ENCODE assay signal across 7 mouse cellular contexts in genomic region chrX:169979461-169980202, GRCm38 (mm10). TPM values are rescaled to one million over a fixed set of nuclear protein-coding genes. Genes with fewer than 3 reads are reported as not detected.
DNase-seq lines count a peak whose midpoint lies in the region; ATAC-seq lines count a peak whose summit lies in the region.
"Not testable (repeated sequence)": the region's sequence is repeated elsewhere in the genome, so short reads cannot be mapped to it uniquely, and the experiment has no call there.

No protein-coding gene starts in this region.

- 75% methylated on average over 20 of the region's 20 CpGs for WGBS in hindbrain, embryonic 13.5 days
- 60% methylated on average over 20 of the region's 20 CpGs for WGBS in midbrain, embryonic 14.5 days

- DNase-seq in adrenal gland, postnatal 14 days, result peak; percentile 17
- DNase-seq in embryo, embryonic 11.5 days (ENCODE audit: low read depth, low spot score), result peak; percentile 5
- peak; percentile 50 to 61 for DNase-seq in frontal cortex, postnatal 14 days (ENCODE audit: low spot score in 2 of 2)
- DNase-seq in layer of hippocampus, postnatal 14 days (ENCODE audit: low spot score in 2 of 2), result peak; percentile 66 to 75
- peak; percentile 66 for DNase-seq in midbrain, embryonic 14.5 days
- peak; percentile 75 to 86 for DNase-seq in right cerebral cortex, postnatal 10 days (ENCODE audit: low spot score in 2 of 2)

- H3K9me3 ChIP-seq in hindbrain, embryonic 13.5 days, result peaks cover 88% of the 10 kb centered on the region
- H3K9me3 ChIP-seq in midbrain, embryonic 14.5 days (ENCODE audit: control insufficient read depth, low read length), result peaks cover 26% of the 10 kb centered on the region

- not testable (repeated sequence) for H3K4me1 ChIP-seq in hindbrain, embryonic 13.5 days (replicated peaks); midbrain, embryonic 14.5 days (ENCODE audit: control insufficient read depth, insufficient read depth, low read length)

- not testable (repeated sequence) for H3K27me3 ChIP-seq in hindbrain, embryonic 13.5 days; midbrain, embryonic 14.5 days (ENCODE audit: control insufficient read depth, insufficient read depth, low read length)

- H3K27ac ChIP-seq in hindbrain, embryonic 13.5 days; midbrain, embryonic 14.5 days (replicated peaks; ENCODE audit: low read depth, low read length): not testable (repeated sequence)

- ATAC-seq in hindbrain, embryonic 13.5 days (ENCODE audit: low FRiP score), result peak; percentile 29
- not testable (repeated sequence) for ATAC-seq in midbrain, embryonic 14.5 days (ENCODE audit: low FRiP score, low TSS enrichment)

- peak overlapping the region; percentile 38 for H3K4me2 ChIP-seq in hindbrain, embryonic 13.5 days
- H3K4me2 ChIP-seq in midbrain, embryonic 14.5 days (ENCODE audit: low read length), result peak overlapping the region; percentile 44

- peak overlapping the region; percentile 13 for H3K4me3 ChIP-seq in hindbrain, embryonic 13.5 days
- H3K4me3 ChIP-seq in midbrain, embryonic 14.5 days (replicated peaks; ENCODE audit: low read depth, low read length), result peak overlapping the region; percentile 16

- peaks cover 46% of the 10 kb centered on the region for H3K36me3 ChIP-seq in hindbrain, embryonic 13.5 days
- peaks cover 46% of the 10 kb centered on the region for H3K36me3 ChIP-seq in midbrain, embryonic 14.5 days (ENCODE audit: control insufficient read depth, insufficient read depth, low read length)

- not testable (repeated sequence) for H3K9ac ChIP-seq in hindbrain, embryonic 13.5 days
- 0 out of 2 replicates have a peak overlapping the region, but pooled peaks have one; percentile 3 for H3K9ac ChIP-seq in midbrain, embryonic 14.5 days (replicated peaks; ENCODE audit: low read length)

RNA-seq across cellular contexts. Expression of gene Gm21887, which starts 29.8 kb away (rescaled TPM):
- total RNA-seq in adrenal gland, postnatal 14 days (2021), result 129 and 342 TPM in 2 replicates
- polyA plus RNA-seq in hindbrain, embryonic 13.5 days (2015; fragmentation: Nextera tagmentation; extraction: Ambion mirVana), result 169 and 177 TPM in 2 replicates
- 100 to 1,000 TPM; 225 to 399 TPM for total RNA-seq in layer of hippocampus, postnatal 14 days (2021)
- polyA plus RNA-seq in midbrain, embryonic 14.5 days (2014; fragmentation: Nextera tagmentation; extraction: Ambion mirVana), result 126 and 339 TPM in 2 replicates

Comparison
In these comparisons a context has a peak if more than half of its experiments do, and no peak if none do; other contexts are left out.
1. DNase-seq: peak in every context shown above with its lines; median percentile 80 in right cerebral cortex, postnatal 10 days; 70 in layer of hippocampus, postnatal 14 days; 66 in midbrain, embryonic 14.5 days; 56 in frontal cortex, postnatal 14 days; 17 in adrenal gland, postnatal 14 days; 5 in embryo, embryonic 11.5 days.